Mouse (Mus musculus) G1E (cell line): ENCODE measurements around the gene Gm10065.

Experiments used
- CTCF ChIP-seq: IDR thresholded peaks from 2 replicates; pipeline ENCODE4 v1.5.1; 2012; ENCODE audit warnings: low read depth, low read length, inconsistent platforms, mixed read lengths
- GATA1 ChIP-seq: IDR thresholded peaks from 2 replicates; pipeline ENCODE4 v1.6.1; 2012; ENCODE audit warnings: borderline replicate concordance, low read length, inconsistent platforms, mixed read lengths
- GATA2 ChIP-seq: IDR thresholded peaks from 2 replicates; pipeline ENCODE4 v1.6.1; 2012; ENCODE audit warnings: low read depth, low read length, inconsistent platforms, borderline replicate concordance
- POLR2AphosphoS5 ChIP-seq: IDR thresholded peaks from 2 replicates; pipeline ENCODE4 v1.6.1; 2012; ENCODE audit warnings: low read depth, low read length, inconsistent platforms; ENCODE audit not compliant: insufficient replicate concordance
- TAL1 ChIP-seq: conservative IDR thresholded peaks from 2 replicates; pipeline ENCODE4 v1.6.1; 2012; ENCODE audit warnings: low read depth, low read length, inconsistent platforms, mixed read lengths

- TF ChIP-seq CTCF, result no peak
- TF ChIP-seq POLR2AphosphoS5, result no peak
- TF ChIP-seq GATA1, result no peak
- no peak for TF ChIP-seq TAL1
- no peak for TF ChIP-seq GATA2
Measured at GRCm38 (mm10) chr13:21472427-21472826, 6.8 kb downstream of the Gm10065 start.
